Mouse (Mus musculus): Measurements from ENCODE around the gene Ncapd2. TPM values are rescaled to one million over a fixed set of nuclear protein-coding genes. Genes with fewer than 3 reads are reported as not detected.
A peak's percentile ranks its signal among the peaks of the same experiment; 100 is the strongest.

The Ncapd2 gene
- polyA plus RNA-seq, 1 experiment from 2014 or later: 271 TPM

- no peak overlapping the region for H3K4me3 ChIP-seq (ENCODE audit: low read depth, low read length)
- 73% methylated on average over 10 of the region's 10 CpGs for WGBS
- no peak overlapping the region for H3K4me2 ChIP-seq (ENCODE audit: low read depth, low read length, severe bottlenecking)
- H3K9me3 ChIP-seq (ENCODE audit: control insufficient read depth, low read length): no peaks in the 10 kb centered on the region
- no peak overlapping the region for H3K9ac ChIP-seq (ENCODE audit: low read length)
- no peak overlapping the region for H3K27ac ChIP-seq (ENCODE audit: low read depth, low read length)
- H3K4me1 ChIP-seq (replicated peaks; ENCODE audit: control insufficient read depth, insufficient read depth, low read length): peaks cover 15% of the 10 kb centered on the region
- peaks cover 7% of the 10 kb centered on the region; the same call in 1 of the 2 replicates for H3K36me3 ChIP-seq (ENCODE audit: control insufficient read depth, insufficient read depth, low read length)
- H3K27me3 ChIP-seq (ENCODE audit: control insufficient read depth, insufficient read depth, low read length): no peaks in the 10 kb centered on the region
- no peak for ATAC-seq (replicated peaks; ENCODE audit: low FRiP score)
- DNase-seq (ENCODE audit: low spot score): no peak
Observed at GRCm38 (mm10) chr6:125160558-125160853, 31.0 kb downstream of the Ncapd2 start.

- ATAC-seq (replicated peaks; ENCODE audit: low FRiP score) (no peak), DNase-seq (ENCODE audit: low spot score) (no peak)
- H3K4me2 ChIP-seq (ENCODE audit: low read depth, low read length, severe bottlenecking): no peak overlapping the region
- H3K4me3 ChIP-seq (ENCODE audit: low read depth, low read length): no peak overlapping the region
- peaks cover 7% of the 10 kb centered on the region; the same call in 1 of the 2 replicates for H3K36me3 ChIP-seq (ENCODE audit: control insufficient read depth, insufficient read depth, low read length)
- H3K9ac ChIP-seq (ENCODE audit: low read length): no peak overlapping the region
- H3K27ac ChIP-seq (ENCODE audit: low read depth, low read length): no peak overlapping the region
- 83% methylated on average over 7 of the region's 7 CpGs for WGBS
- H3K9me3 ChIP-seq (ENCODE audit: control insufficient read depth, low read length): no peaks in the 10 kb centered on the region
- peaks cover 15% of the 10 kb centered on the region for H3K4me1 ChIP-seq (replicated peaks; ENCODE audit: control insufficient read depth, insufficient read depth, low read length)
- no peaks in the 10 kb centered on the region for H3K27me3 ChIP-seq (ENCODE audit: control insufficient read depth, insufficient read depth, low read length)
Observed at GRCm38 (mm10) chr6:125159773-125160557, 31.5 kb downstream of the Ncapd2 start.

GRCm38 (mm10) chr6:125158944-125159492 lies 32.5 kb downstream of the Ncapd2 start:
- DNase-seq (ENCODE audit: low spot score) (no peak), ATAC-seq (replicated peaks; ENCODE audit: low FRiP score) (no peak)
- Histone ChIP-seq H3K9me3 (ENCODE audit: control insufficient read depth, low read length) (no peaks in the 10 kb centered on the region), H3K27ac (ENCODE audit: low read depth, low read length) (no peak overlapping the region), H3K4me2 (ENCODE audit: low read depth, low read length, severe bottlenecking) (no peak overlapping the region), H3K36me3 (ENCODE audit: control insufficient read depth, insufficient read depth, low read length) (peaks cover 7% of the 10 kb centered on the region; the same call in 1 of the 2 replicates), H3K4me1 (replicated peaks; ENCODE audit: control insufficient read depth, insufficient read depth, low read length) (peaks cover 14% of the 10 kb centered on the region), H3K4me3 (ENCODE audit: low read depth, low read length) (no peak overlapping the region), H3K27me3 (ENCODE audit: control insufficient read depth, insufficient read depth, low read length) (no peaks in the 10 kb centered on the region), H3K9ac (ENCODE audit: low read length) (no peak overlapping the region)
- 88% methylated on average over 15 of the region's 15 CpGs for WGBS

- no peak overlapping the region for H3K4me3 ChIP-seq (ENCODE audit: low read depth, low read length)
- 0 out of 2 replicates have a peak, but pooled peaks have one; percentile 15 for ATAC-seq (replicated peaks; ENCODE audit: low FRiP score)
- no peaks in the 10 kb centered on the region for H3K9me3 ChIP-seq (ENCODE audit: control insufficient read depth, low read length)
- DNase-seq (ENCODE audit: low spot score): no peak
- peaks cover 5% of the 10 kb centered on the region for H3K4me1 ChIP-seq (replicated peaks; ENCODE audit: control insufficient read depth, insufficient read depth, low read length)
- no peak overlapping the region for H3K4me2 ChIP-seq (ENCODE audit: low read depth, low read length, severe bottlenecking)
- no peak overlapping the region for H3K9ac ChIP-seq (ENCODE audit: low read length)
- peaks cover 4% of the 10 kb centered on the region; the same call in 1 of the 2 replicates for H3K36me3 ChIP-seq (ENCODE audit: control insufficient read depth, insufficient read depth, low read length)
- 34% methylated on average over 7 of the region's 7 CpGs for WGBS
- no peaks in the 10 kb centered on the region for H3K27me3 ChIP-seq (ENCODE audit: control insufficient read depth, insufficient read depth, low read length)
- peak overlapping the region; percentile 50 for H3K27ac ChIP-seq (ENCODE audit: low read depth, low read length)
Observed at GRCm38 (mm10) chr6:125156903-125157614, 34.4 kb downstream of the Ncapd2 start.

- 82% methylated on average over 3 of the region's 3 CpGs for WGBS
- no peak overlapping the region for H3K9ac ChIP-seq (ENCODE audit: low read length)
- no peak overlapping the region for H3K4me3 ChIP-seq (ENCODE audit: low read depth, low read length)
- no peaks in the 10 kb centered on the region for H3K27me3 ChIP-seq (ENCODE audit: control insufficient read depth, insufficient read depth, low read length)
- H3K36me3 ChIP-seq (ENCODE audit: control insufficient read depth, insufficient read depth, low read length): peaks cover 5% of the 10 kb centered on the region; the same call in 1 of the 2 replicates
- ATAC-seq (replicated peaks; ENCODE audit: low FRiP score): no peak
- no peaks in the 10 kb centered on the region for H3K9me3 ChIP-seq (ENCODE audit: control insufficient read depth, low read length)
- peaks cover 5% of the 10 kb centered on the region for H3K4me1 ChIP-seq (replicated peaks; ENCODE audit: control insufficient read depth, insufficient read depth, low read length)
- no peak overlapping the region for H3K4me2 ChIP-seq (ENCODE audit: low read depth, low read length, severe bottlenecking)
- no peak for DNase-seq (ENCODE audit: low spot score)
- no peak overlapping the region for H3K27ac ChIP-seq (ENCODE audit: low read depth, low read length)
Observed at GRCm38 (mm10) chr6:125156491-125156890, 35.0 kb downstream of the Ncapd2 start.

- H3K27ac ChIP-seq (ENCODE audit: low read depth, low read length): no peak overlapping the region
- H3K4me1 ChIP-seq (replicated peaks; ENCODE audit: control insufficient read depth, insufficient read depth, low read length): peaks cover 5% of the 10 kb centered on the region; the same call in 1 of the 2 replicates
- WGBS: 87% methylated on average over 8 of the region's 8 CpGs
- H3K9ac ChIP-seq (ENCODE audit: low read length): no peak overlapping the region
- no peak overlapping the region for H3K4me3 ChIP-seq (ENCODE audit: low read depth, low read length)
- no peak overlapping the region for H3K4me2 ChIP-seq (ENCODE audit: low read depth, low read length, severe bottlenecking)
- DNase-seq (ENCODE audit: low spot score) (no peak), ATAC-seq (replicated peaks; ENCODE audit: low FRiP score) (no peak)
- H3K36me3 ChIP-seq (ENCODE audit: control insufficient read depth, insufficient read depth, low read length): peaks cover 6% of the 10 kb centered on the region; the same call in 1 of the 2 replicates
- H3K27me3 ChIP-seq (ENCODE audit: control insufficient read depth, insufficient read depth, low read length): no peaks in the 10 kb centered on the region
- H3K9me3 ChIP-seq (ENCODE audit: control insufficient read depth, low read length): no peaks in the 10 kb centered on the region
Observed at GRCm38 (mm10) chr6:125155262-125155661, 36.2 kb downstream of the Ncapd2 start.

- peaks cover 5% of the 10 kb centered on the region; the same call in 1 of the 2 replicates for H3K4me1 ChIP-seq (replicated peaks; ENCODE audit: control insufficient read depth, insufficient read depth, low read length)
- ATAC-seq (replicated peaks; ENCODE audit: low FRiP score): no peak
Observed at GRCm38 (mm10) chr6:125154550-125154949, 37.0 kb downstream of the Ncapd2 start.

GRCm38 (mm10) chr6:125153682-125154081 lies 37.8 kb downstream of the Ncapd2 start:
- ATAC-seq (replicated peaks; ENCODE audit: low FRiP score) (no peak), DNase-seq (ENCODE audit: low spot score) (no peak)
- H3K4me1 ChIP-seq (replicated peaks; ENCODE audit: control insufficient read depth, insufficient read depth, low read length): peaks cover 5% of the 10 kb centered on the region; the same call in 1 of the 2 replicates
- H3K27me3 ChIP-seq (ENCODE audit: control insufficient read depth, insufficient read depth, low read length): no peaks in the 10 kb centered on the region
- no peak overlapping the region for H3K9ac ChIP-seq (ENCODE audit: low read length)
- WGBS: 94% methylated on average over 4 of the region's 4 CpGs
- no peak overlapping the region for H3K27ac ChIP-seq (ENCODE audit: low read depth, low read length)
- no peaks in the 10 kb centered on the region for H3K9me3 ChIP-seq (ENCODE audit: control insufficient read depth, low read length)
- H3K4me3 ChIP-seq (ENCODE audit: low read depth, low read length): no peak overlapping the region
- H3K4me2 ChIP-seq (ENCODE audit: low read depth, low read length, severe bottlenecking): no peak overlapping the region
- H3K36me3 ChIP-seq (ENCODE audit: control insufficient read depth, insufficient read depth, low read length): peaks cover 4% of the 10 kb centered on the region; the same call in 1 of the 2 replicates

More at GRCm38 (mm10) chr6:125154550-125154949, 37.0 kb downstream of the Ncapd2 start:
- no peak overlapping the region for H3K4me3 ChIP-seq (ENCODE audit: low read depth, low read length)
- peaks cover 6% of the 10 kb centered on the region; the same call in 1 of the 2 replicates for H3K36me3 ChIP-seq (ENCODE audit: control insufficient read depth, insufficient read depth, low read length)
- H3K27me3 ChIP-seq (ENCODE audit: control insufficient read depth, insufficient read depth, low read length): no peaks in the 10 kb centered on the region
- no peak overlapping the region for H3K4me2 ChIP-seq (ENCODE audit: low read depth, low read length, severe bottlenecking)
- no peak overlapping the region for H3K27ac ChIP-seq (ENCODE audit: low read depth, low read length)
- no peak overlapping the region for H3K9ac ChIP-seq (ENCODE audit: low read length)
- no peaks in the 10 kb centered on the region for H3K9me3 ChIP-seq (ENCODE audit: control insufficient read depth, low read length)
- no peak for DNase-seq (ENCODE audit: low spot score)

Measured in forebrain, embryonic 11.5 days (tissue).